Mouse (Mus musculus) mesoderm, embryonic 11.5 days (tissue): ENCODE data around the gene Mtln.

Experiments
- DNase-seq: peaks from one replicate; pipeline ENCODE4 v3.0.0-alpha.2; 2012; ENCODE audit warnings: low read depth, low spot score

Mtln gene

DNA sequence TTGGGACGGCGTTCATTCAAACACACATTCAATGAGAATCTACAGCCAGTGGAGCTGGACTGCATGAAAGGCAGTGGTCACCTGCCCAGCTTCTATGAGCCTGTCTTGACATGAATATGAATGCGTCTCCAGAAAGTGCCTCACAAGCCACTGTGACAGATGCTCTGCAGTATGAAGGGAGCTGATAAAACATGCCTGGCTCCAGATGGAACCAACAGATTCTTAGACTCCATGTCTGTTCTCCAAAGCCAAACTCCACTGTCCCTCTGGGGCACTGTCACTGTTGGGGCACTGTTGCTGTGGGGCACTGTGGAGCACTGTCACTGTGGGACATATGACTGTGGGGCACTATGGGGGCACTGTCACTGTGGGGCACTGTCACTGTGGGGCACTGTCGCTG is 38.2 kb downstream of the Mtln start:
- DNase-seq, result no peak

DNA sequence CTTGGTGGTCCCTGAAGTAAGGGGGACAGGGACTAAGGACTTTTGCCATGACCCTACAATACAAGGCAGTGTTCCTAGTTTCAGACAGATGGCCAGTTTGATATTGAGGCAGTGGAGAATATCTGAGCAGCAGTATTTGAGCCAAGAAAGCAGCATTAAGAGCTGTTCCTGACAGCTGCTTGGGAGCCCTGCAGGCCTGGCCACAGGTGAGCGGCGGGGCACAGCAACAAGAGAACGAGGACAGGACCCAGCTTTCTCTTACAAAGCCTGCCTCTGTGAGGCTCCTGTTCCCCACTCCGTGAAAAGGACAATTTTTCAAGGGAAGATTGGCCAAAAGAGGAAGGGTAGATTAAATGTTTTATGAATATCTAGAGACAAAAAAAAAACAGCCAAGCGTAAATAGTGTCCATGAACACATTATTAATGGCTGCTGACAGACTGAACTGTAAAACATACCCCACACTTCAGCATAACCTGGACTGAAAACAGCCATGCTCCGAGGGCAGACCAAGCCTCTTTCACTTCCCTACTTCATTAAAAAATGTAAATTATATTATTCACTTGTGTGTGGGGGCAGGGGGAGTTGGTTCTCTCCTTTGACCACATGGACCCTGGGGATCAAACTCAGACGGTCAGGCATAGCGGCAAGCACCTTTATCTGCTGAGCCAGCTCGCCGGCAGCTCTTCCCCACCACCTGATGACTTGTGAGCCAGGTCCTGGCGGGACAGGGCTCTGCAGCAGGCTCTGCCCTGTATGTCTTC is 40.3 kb downstream of the Mtln start:
- DNase-seq, result no peak

DNA sequence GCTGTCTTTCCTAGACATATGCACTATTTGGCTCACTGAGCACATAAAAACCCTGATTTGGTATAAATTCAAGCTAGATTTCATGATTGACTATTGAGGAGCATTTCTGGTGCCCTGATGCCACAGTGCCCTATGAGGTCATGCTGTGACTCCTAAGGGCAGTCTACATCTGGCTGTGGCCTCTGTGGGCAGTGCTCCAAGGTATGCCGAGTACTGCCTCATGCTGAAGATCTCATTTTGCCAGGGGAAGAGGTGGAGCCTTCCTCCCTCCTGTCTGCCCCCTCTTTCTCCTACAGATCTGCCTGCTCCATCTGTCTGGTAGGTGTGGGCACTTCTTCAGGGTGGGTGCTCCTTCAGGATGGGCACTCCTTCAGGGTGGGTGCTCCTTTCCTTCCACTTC is 42.9 kb downstream of the Mtln start:
- no peak for DNase-seq

DNA sequence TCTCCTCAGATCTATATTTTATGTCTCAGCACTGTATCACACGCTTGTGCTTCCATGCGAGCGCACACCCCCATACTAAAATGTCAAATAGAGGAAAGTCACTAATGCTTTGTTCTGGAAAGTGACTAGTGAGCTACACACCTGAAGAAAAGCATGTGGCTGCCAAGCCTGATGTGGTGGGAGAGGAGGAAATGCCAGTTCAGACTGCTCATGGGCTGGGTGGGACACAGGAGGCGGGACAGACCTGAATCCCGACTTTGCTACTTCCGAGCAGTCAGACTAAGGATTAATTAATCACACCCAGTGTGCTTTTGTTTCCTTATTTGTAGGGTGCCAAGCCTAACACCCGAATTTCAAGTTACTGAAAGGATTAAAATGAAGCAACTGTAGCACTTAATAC is 44.0 kb downstream of the Mtln start:
- DNase-seq, result no peak

DNA sequence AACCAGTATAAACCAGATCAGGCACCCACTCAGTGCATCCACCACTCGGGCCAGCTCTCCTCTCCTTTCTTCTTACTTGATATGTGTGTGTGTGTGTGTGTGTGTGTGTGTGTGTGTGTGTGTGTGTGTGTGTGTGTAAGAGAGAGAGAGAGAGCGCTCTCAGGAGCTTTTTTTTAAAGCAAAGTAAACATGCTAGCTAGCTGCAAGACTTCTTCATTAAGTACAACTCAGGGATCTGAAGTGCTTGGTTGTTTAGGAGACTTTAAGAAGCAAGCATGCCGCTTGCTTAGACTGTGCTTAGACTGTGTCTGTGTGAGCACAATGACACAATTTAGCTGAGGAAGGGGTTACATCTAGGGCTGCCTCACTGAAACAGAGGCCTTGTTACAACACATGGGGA is 49.7 kb downstream of the Mtln start:
- no peak for DNase-seq
